Mouse (Mus musculus): ENCODE measurements at regions not wholly inside any gene's neighbourhood (a gene's known extent, or its start where the extent isn't known, plus 50 kb on each side); places are given as distances from the start of the nearest gene placed in this dataset.

- no peak for DNase-seq (ENCODE audit: low read depth, low spot score)
Measured at GRCm38 (mm10) chr4:131567241-131567640, 270.8 kb downstream of the Ptpru start.

- no peak for DNase-seq (ENCODE audit: low read depth, low spot score)
Measured at GRCm38 (mm10) chr4:131569156-131569555, 268.9 kb downstream of the Ptpru start.

- DNase-seq (ENCODE audit: low read depth, low spot score), result no peak
Measured at GRCm38 (mm10) chr4:131577571-131577970, 260.5 kb downstream of the Ptpru start.

GRCm38 (mm10) chr4:131585946-131586345 is 252.1 kb downstream of the Ptpru start:
- DNase-seq (ENCODE audit: low read depth, low spot score), result no peak

- peak; percentile 47 for DNase-seq (ENCODE audit: low read depth, low spot score)
Measured at GRCm38 (mm10) chr4:131587536-131587935, 250.6 kb downstream of the Ptpru start.

GRCm38 (mm10) chr4:131590136-131590535 is 248.0 kb downstream of the Ptpru start:
- DNase-seq (ENCODE audit: low read depth, low spot score), result no peak

- DNase-seq (ENCODE audit: low read depth, low spot score), result no peak
Measured at GRCm38 (mm10) chr4:131591456-131591855, 246.6 kb downstream of the Ptpru start.

GRCm38 (mm10) chr4:131597996-131598395 is 240.1 kb downstream of the Ptpru start:
- DNase-seq (ENCODE audit: low read depth, low spot score), result no peak

GRCm38 (mm10) chr4:131614434-131614833 is 223.7 kb downstream of the Ptpru start:
- no peak for DNase-seq (ENCODE audit: low read depth, low spot score)

- DNase-seq (ENCODE audit: low read depth, low spot score), result no peak
Measured at GRCm38 (mm10) chr4:131615587-131615986, 222.5 kb downstream of the Ptpru start.

GRCm38 (mm10) chr4:131638105-131638504 is 200.0 kb downstream of the Ptpru start:
- DNase-seq (ENCODE audit: low read depth, low spot score), result no peak

GRCm38 (mm10) chr4:131656034-131656433 is 182.1 kb downstream of the Ptpru start:
- no peak for DNase-seq (ENCODE audit: low read depth, low spot score)

GRCm38 (mm10) chr4:131657922-131658321 is 180.2 kb downstream of the Ptpru start:
- peak; percentile 59 for DNase-seq (ENCODE audit: low read depth, low spot score)

GRCm38 (mm10) chr4:131660931-131661330 is 177.2 kb downstream of the Ptpru start:
- DNase-seq (ENCODE audit: low read depth, low spot score), result no peak

- DNase-seq (ENCODE audit: low read depth, low spot score), result no peak
Measured at GRCm38 (mm10) chr4:131671784-131672515, 166.1 kb downstream of the Ptpru start.

GRCm38 (mm10) chr4:131677966-131678365 is 160.1 kb downstream of the Ptpru start:
- DNase-seq (ENCODE audit: low read depth, low spot score), result peak; percentile 88

GRCm38 (mm10) chr4:131683176-131683575 is 154.9 kb downstream of the Ptpru start:
- no peak for DNase-seq (ENCODE audit: low read depth, low spot score)

- no peak for DNase-seq (ENCODE audit: low read depth, low spot score)
Measured at GRCm38 (mm10) chr4:131685544-131685943, 152.5 kb downstream of the Ptpru start.

GRCm38 (mm10) chr4:131694232-131694631 is 143.9 kb downstream of the Ptpru start:
- peak; percentile 88 for DNase-seq (ENCODE audit: low read depth, low spot score)

- peak; percentile 65 for DNase-seq (ENCODE audit: low read depth, low spot score)
Measured at GRCm38 (mm10) chr4:131695941-131696912, 141.9 kb downstream of the Ptpru start.

All from ZHBTc4 (cell line).